Mouse (Mus musculus): Measurements from ENCODE around the gene Cd70. TPM values are rescaled to one million over a fixed set of nuclear protein-coding genes. Genes with fewer than 3 reads are reported as not detected.

Gene Cd70
- 1.0 TPM in 1 of 2 replicates, not detected in the other for total RNA-seq (2014; rRNA removed)
- polyA plus RNA-seq (2012; rRNA removed), result not detected in 2 replicates

- no peaks in the 10 kb centered on the region for H3K79me2 ChIP-seq (ENCODE audit: control insufficient read depth, insufficient read depth, low read length)
- no peak within 1 kb of the TSS for H3K4me3 ChIP-seq (ENCODE audit: insufficient read depth, low read depth, low read length)
- H3K36me3 ChIP-seq (ENCODE audit: control insufficient read depth, insufficient read depth, low read length), result no peaks in the 10 kb centered on the region
- no peak for TF ChIP-seq CTCF (IDR thresholded peaks at IDR 0.05; ENCODE audit: low read depth, low read length)
- TF ChIP-seq POLR2A (IDR thresholded peaks at IDR 0.05; ENCODE audit: extremely low read depth, insufficient read depth, low read length), result no peak
- peaks cover 10% of the 10 kb centered on the region; the same call in 1 of the 2 replicates for H3K27me3 ChIP-seq (ENCODE audit: control insufficient read depth, insufficient read depth, low read length)
- no peak within 1 kb of the TSS for H3K9ac ChIP-seq (ENCODE audit: low read depth, low read length)
- no peaks in the 10 kb centered on the region for H3K4me1 ChIP-seq (ENCODE audit: control insufficient read depth, insufficient read depth, low read length)
- no peak for DNase-seq (ENCODE audit: extremely low read depth, low read depth, low spot score)
- H3K27ac ChIP-seq (replicated peaks; ENCODE audit: insufficient read depth, low read depth, low read length), result no peak within 1 kb of the TSS
- WGBS, result 4% methylated on average over 39 of the region's 39 CpGs
Observed at GRCm38 (mm10) chr17:57148994-57149803, at the start of gene Cd70. Gene Cd70 (minus strand): TSS chr17:57149777.

- no peaks in the 10 kb centered on the region for H3K79me2 ChIP-seq (ENCODE audit: control insufficient read depth, insufficient read depth, low read length)
- TF ChIP-seq POLR2A (IDR thresholded peaks at IDR 0.05; ENCODE audit: extremely low read depth, insufficient read depth, low read length) (no peak), CTCF (IDR thresholded peaks at IDR 0.05; ENCODE audit: low read depth, low read length) (no peak)
- H3K9ac ChIP-seq (ENCODE audit: low read depth, low read length), result no peak overlapping the region
- no peak for DNase-seq (ENCODE audit: extremely low read depth, low read depth, low spot score)
- no peaks in the 10 kb centered on the region for H3K27me3 ChIP-seq (ENCODE audit: control insufficient read depth, insufficient read depth, low read length)
- H3K36me3 ChIP-seq (ENCODE audit: control insufficient read depth, insufficient read depth, low read length), result peaks cover 28% of the 10 kb centered on the region
- peaks cover 8% of the 10 kb centered on the region for H3K4me1 ChIP-seq (ENCODE audit: control insufficient read depth, insufficient read depth, low read length)
- 61% methylated on average over 3 of the region's 3 CpGs for WGBS
- H3K27ac ChIP-seq (replicated peaks; ENCODE audit: insufficient read depth, low read depth, low read length), result no peak overlapping the region
- no peak overlapping the region for H3K4me3 ChIP-seq (ENCODE audit: insufficient read depth, low read depth, low read length)
Observed at GRCm38 (mm10) chr17:57198252-57198651, 48.7 kb upstream of the Cd70 start.

GRCm38 (mm10) chr17:57195326-57196010 is 45.9 kb upstream of the Cd70 start:
- TF ChIP-seq CTCF (IDR thresholded peaks at IDR 0.05; ENCODE audit: low read depth, low read length) (no peak), POLR2A (IDR thresholded peaks at IDR 0.05; ENCODE audit: extremely low read depth, insufficient read depth, low read length) (no peak)
- Histone ChIP-seq H3K79me2 (ENCODE audit: control insufficient read depth, insufficient read depth, low read length) (no peaks in the 10 kb centered on the region), H3K4me1 (ENCODE audit: control insufficient read depth, insufficient read depth, low read length) (peaks cover 1% of the 10 kb centered on the region), H3K9ac (ENCODE audit: low read depth, low read length) (no peak overlapping the region), H3K4me3 (ENCODE audit: insufficient read depth, low read depth, low read length) (no peak overlapping the region), H3K27me3 (ENCODE audit: control insufficient read depth, insufficient read depth, low read length) (no peaks in the 10 kb centered on the region), H3K36me3 (ENCODE audit: control insufficient read depth, insufficient read depth, low read length) (peaks cover 8% of the 10 kb centered on the region; the same call in 1 of the 2 replicates), H3K27ac (replicated peaks; ENCODE audit: insufficient read depth, low read depth, low read length) (no peak overlapping the region)
- DNase-seq (ENCODE audit: extremely low read depth, low read depth, low spot score), result peak; percentile 84
- 20% methylated on average over 8 of the region's 8 CpGs for WGBS

GRCm38 (mm10) chr17:57194771-57195170 is 45.2 kb upstream of the Cd70 start:
- Histone ChIP-seq H3K27me3 (ENCODE audit: control insufficient read depth, insufficient read depth, low read length) (no peaks in the 10 kb centered on the region), H3K4me1 (ENCODE audit: control insufficient read depth, insufficient read depth, low read length) (peaks cover 1% of the 10 kb centered on the region), H3K36me3 (ENCODE audit: control insufficient read depth, insufficient read depth, low read length) (peaks cover 8% of the 10 kb centered on the region; the same call in 1 of the 2 replicates), H3K79me2 (ENCODE audit: control insufficient read depth, insufficient read depth, low read length) (no peaks in the 10 kb centered on the region), H3K9ac (ENCODE audit: low read depth, low read length) (no peak overlapping the region), H3K4me3 (ENCODE audit: insufficient read depth, low read depth, low read length) (no peak overlapping the region), H3K27ac (replicated peaks; ENCODE audit: insufficient read depth, low read depth, low read length) (no peak overlapping the region)
- no peak for DNase-seq (ENCODE audit: extremely low read depth, low read depth, low spot score)
- 36% methylated on average over 3 of the region's 3 CpGs for WGBS
- no peak for TF ChIP-seq CTCF (IDR thresholded peaks at IDR 0.05; ENCODE audit: low read depth, low read length)
- no peak for TF ChIP-seq POLR2A (IDR thresholded peaks at IDR 0.05; ENCODE audit: extremely low read depth, insufficient read depth, low read length)

GRCm38 (mm10) chr17:57194041-57194507 is 44.5 kb upstream of the Cd70 start, which contains the start of gene Tnfsf14:
Gene Tnfsf14 (minus strand): TSS chr17:57194177.
- Histone ChIP-seq H3K79me2 (ENCODE audit: control insufficient read depth, insufficient read depth, low read length) (no peaks in the 10 kb centered on the region), H3K9ac (ENCODE audit: low read depth, low read length) (no peak within 1 kb of the TSS), H3K4me3 (ENCODE audit: insufficient read depth, low read depth, low read length) (no peak within 1 kb of the TSS), H3K36me3 (ENCODE audit: control insufficient read depth, insufficient read depth, low read length) (peaks cover 6% of the 10 kb centered on the region; the same call in 1 of the 2 replicates), H3K4me1 (ENCODE audit: control insufficient read depth, insufficient read depth, low read length) (peaks cover 1% of the 10 kb centered on the region), H3K27me3 (ENCODE audit: control insufficient read depth, insufficient read depth, low read length) (no peaks in the 10 kb centered on the region), H3K27ac (replicated peaks; ENCODE audit: insufficient read depth, low read depth, low read length) (no peak within 1 kb of the TSS)
- TF ChIP-seq CTCF (IDR thresholded peaks at IDR 0.05; ENCODE audit: low read depth, low read length), result no peak
- 40% methylated on average over 11 of the region's 11 CpGs for WGBS
- DNase-seq (ENCODE audit: extremely low read depth, low read depth, low spot score), result peak; percentile 23
